Mouse (Mus musculus): ENCODE measurements around the gene B3gnt8. TPM values are rescaled to one million over a fixed set of nuclear protein-coding genes. Genes with fewer than 3 reads are reported as not detected.

The B3gnt8 gene
- polyA plus RNA-seq, 1 experiment, result 0.73 TPM

GRCm38 (mm10) chr7:25617376-25618160, 8.9 kb upstream of the B3gnt8 start:
- Histone ChIP-seq H3K4me1 (ENCODE audit: control insufficient read depth, insufficient read depth, low read length) (no peaks in the 10 kb centered on the region), H3K4me3 (ENCODE audit: insufficient read depth, low read length) (no peak overlapping the region), H3K27ac (ENCODE audit: insufficient read depth, low read length) (no peak overlapping the region)
- TF ChIP-seq CTCF (IDR thresholded peaks at IDR 0.05; ENCODE audit: extremely low read depth, insufficient read depth, low read length) (no peak), POLR2A (IDR thresholded peaks at IDR 0.05; ENCODE audit: extremely low read depth, insufficient read depth, low read length) (no peak)

GRCm38 (mm10) chr7:25618865-25619721, 7.4 kb upstream of the B3gnt8 start, which contains the start of gene Dmac2:
Dmac2 (plus strand) TSS chr7:25619414.
- no peak within 1 kb of the TSS for H3K27ac ChIP-seq (ENCODE audit: insufficient read depth, low read length)

GRCm38 (mm10) chr7:25619722-25619991, 6.8 kb upstream of the B3gnt8 start:
- no peaks in the 10 kb centered on the region for H3K4me1 ChIP-seq (ENCODE audit: control insufficient read depth, insufficient read depth, low read length)
- TF ChIP-seq POLR2A (IDR thresholded peaks at IDR 0.05; ENCODE audit: extremely low read depth, insufficient read depth, low read length) (no peak), CTCF (IDR thresholded peaks at IDR 0.05; ENCODE audit: extremely low read depth, insufficient read depth, low read length) (no peak)
- H3K4me3 ChIP-seq (ENCODE audit: insufficient read depth, low read length), result peak overlapping the region; percentile 55
- H3K27ac ChIP-seq (ENCODE audit: insufficient read depth, low read length), result no peak overlapping the region

More at GRCm38 (mm10) chr7:25618865-25619721, 7.4 kb upstream of the B3gnt8 start, which contains the start of gene Dmac2:
- Histone ChIP-seq H3K4me3 (ENCODE audit: insufficient read depth, low read length) (peak within 1 kb of the TSS; percentile 55), H3K4me1 (ENCODE audit: control insufficient read depth, insufficient read depth, low read length) (no peaks in the 10 kb centered on the region)
- TF ChIP-seq CTCF (IDR thresholded peaks at IDR 0.05; ENCODE audit: extremely low read depth, insufficient read depth, low read length), result no peak
- TF ChIP-seq POLR2A (IDR thresholded peaks at IDR 0.05; ENCODE audit: extremely low read depth, insufficient read depth, low read length), result peak; percentile 78

GRCm38 (mm10) chr7:25620101-25620500, 6.4 kb upstream of the B3gnt8 start:
- Histone ChIP-seq H3K4me1 (ENCODE audit: control insufficient read depth, insufficient read depth, low read length) (no peaks in the 10 kb centered on the region), H3K27ac (ENCODE audit: insufficient read depth, low read length) (no peak overlapping the region), H3K4me3 (ENCODE audit: insufficient read depth, low read length) (peak overlapping the region; percentile 55)
- no peak for TF ChIP-seq CTCF (IDR thresholded peaks at IDR 0.05; ENCODE audit: extremely low read depth, insufficient read depth, low read length)
- no peak for TF ChIP-seq POLR2A (IDR thresholded peaks at IDR 0.05; ENCODE audit: extremely low read depth, insufficient read depth, low read length)

- TF ChIP-seq CTCF (IDR thresholded peaks at IDR 0.05; ENCODE audit: extremely low read depth, insufficient read depth, low read length) (no peak), POLR2A (IDR thresholded peaks at IDR 0.05; ENCODE audit: extremely low read depth, insufficient read depth, low read length) (no peak)
Observed at GRCm38 (mm10) chr7:25620751-25621150, 5.7 kb upstream of the B3gnt8 start.

GRCm38 (mm10) chr7:25623857-25624370, 2.5 kb upstream of the B3gnt8 start:
- H3K27ac ChIP-seq (ENCODE audit: insufficient read depth, low read length), result no peak overlapping the region
- H3K4me1 ChIP-seq (ENCODE audit: control insufficient read depth, insufficient read depth, low read length), result no peaks in the 10 kb centered on the region
- no peak overlapping the region for H3K4me3 ChIP-seq (ENCODE audit: insufficient read depth, low read length)
- TF ChIP-seq CTCF (IDR thresholded peaks at IDR 0.05; ENCODE audit: extremely low read depth, insufficient read depth, low read length) (no peak), POLR2A (IDR thresholded peaks at IDR 0.05; ENCODE audit: extremely low read depth, insufficient read depth, low read length) (no peak)

More at GRCm38 (mm10) chr7:25620751-25621150, 5.7 kb upstream of the B3gnt8 start:
- Histone ChIP-seq H3K27ac (ENCODE audit: insufficient read depth, low read length) (no peak overlapping the region), H3K4me1 (ENCODE audit: control insufficient read depth, insufficient read depth, low read length) (no peaks in the 10 kb centered on the region), H3K4me3 (ENCODE audit: insufficient read depth, low read length) (no peak overlapping the region)

GRCm38 (mm10) chr7:25624851-25625250, 1.6 kb upstream of the B3gnt8 start:
- Histone ChIP-seq H3K4me1 (ENCODE audit: control insufficient read depth, insufficient read depth, low read length) (no peaks in the 10 kb centered on the region), H3K4me3 (ENCODE audit: insufficient read depth, low read length) (no peak overlapping the region), H3K27ac (ENCODE audit: insufficient read depth, low read length) (no peak overlapping the region)
- no peak for TF ChIP-seq CTCF (IDR thresholded peaks at IDR 0.05; ENCODE audit: extremely low read depth, insufficient read depth, low read length)
- no peak for TF ChIP-seq POLR2A (IDR thresholded peaks at IDR 0.05; ENCODE audit: extremely low read depth, insufficient read depth, low read length)

GRCm38 (mm10) chr7:25625594-25626250, 732 bp upstream of the B3gnt8 start:
- no peak overlapping the region for H3K27ac ChIP-seq (ENCODE audit: insufficient read depth, low read length)
- H3K4me1 ChIP-seq (ENCODE audit: control insufficient read depth, insufficient read depth, low read length), result no peaks in the 10 kb centered on the region
- no peak overlapping the region for H3K4me3 ChIP-seq (ENCODE audit: insufficient read depth, low read length)
- TF ChIP-seq POLR2A (IDR thresholded peaks at IDR 0.05; ENCODE audit: extremely low read depth, insufficient read depth, low read length) (no peak), CTCF (IDR thresholded peaks at IDR 0.05; ENCODE audit: extremely low read depth, insufficient read depth, low read length) (peak; percentile 37)
